ENCODE assay signal across 9 mouse cellular contexts in the genomic region with DNA sequence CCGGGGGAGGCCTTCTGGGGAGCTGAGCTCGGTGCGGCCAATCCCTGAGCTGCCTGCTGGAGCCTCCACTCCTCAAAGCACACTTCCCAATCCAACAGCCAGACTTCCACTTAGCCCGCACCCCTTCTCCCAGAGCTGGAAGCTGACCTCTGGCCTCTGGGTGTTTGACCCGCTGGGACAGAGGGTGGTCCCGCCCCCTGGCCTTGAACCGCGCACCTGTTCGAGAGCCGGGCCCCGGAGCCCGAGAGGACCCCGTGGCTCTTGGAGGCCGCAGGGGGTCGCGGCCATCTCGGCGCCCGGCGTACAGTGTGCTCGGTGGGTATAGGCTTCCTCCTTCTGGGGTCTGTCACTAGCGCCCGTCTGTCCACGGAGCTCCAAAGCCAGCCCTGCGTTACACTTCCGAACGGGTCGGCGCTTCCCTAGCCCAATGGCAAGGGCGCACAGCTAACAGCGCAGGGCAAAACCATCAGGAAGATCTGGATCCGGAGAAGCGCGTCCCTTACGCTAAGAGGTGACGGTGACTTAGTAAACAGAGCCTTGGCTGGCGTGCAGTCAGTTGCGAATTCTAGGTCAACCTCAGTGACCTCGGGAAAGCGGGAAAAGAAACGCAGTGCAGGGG. TPM values are rescaled to one million over a fixed set of nuclear protein-coding genes. Genes with fewer than 3 reads are reported as not detected.
DNase-seq lines count a peak whose midpoint lies in the region; ATAC-seq and TF ChIP-seq lines count a peak whose summit lies in the region.
"Had no signal": no experiment of that assay in that cellular context is flagged by ENCODE, and none has a peak within 500 bp of the region (broad histone marks: within the 10 kb centered on the region; RNA-seq: fewer than 3 reads in every experiment).

No protein-coding gene starts in this region.

- H3K4me1 ChIP-seq in forebrain, embryonic 12.5 days: peaks cover 17% of the 10 kb centered on the region
- peaks cover 10% of the 10 kb centered on the region for H3K4me1 ChIP-seq in intestine, embryonic 15.5 days (replicated peaks)
- H3K4me1 ChIP-seq in olfactory bulb, adult 2 months (ENCODE audit: control insufficient read depth, insufficient read depth, low read length): peaks cover 6% of the 10 kb centered on the region; the same call in 1 of the 2 replicates

- no peak for TF ChIP-seq CTCF in olfactory bulb, adult 2 months (IDR thresholded peaks at IDR 0.05; ENCODE audit: insufficient read depth, low read depth, low read length)

- no peaks in the 10 kb centered on the region for H3K9me3 ChIP-seq in forebrain, embryonic 12.5 days
- H3K9me3 ChIP-seq in intestine, embryonic 15.5 days: no peaks in the 10 kb centered on the region

- no peak overlapping the region for H3K27ac ChIP-seq in forebrain, embryonic 12.5 days
- H3K27ac ChIP-seq in intestine, embryonic 15.5 days: no peak overlapping the region
- no peak overlapping the region for H3K27ac ChIP-seq in olfactory bulb, adult 2 months (ENCODE audit: insufficient read depth, low read depth, low read length)

- peak overlapping the region; percentile 29 for H3K4me3 ChIP-seq in forebrain, embryonic 12.5 days (replicated peaks)
- H3K4me3 ChIP-seq in intestine, embryonic 15.5 days (replicated peaks): 0 out of 2 replicates have a peak overlapping the region, but pooled peaks have one; percentile 7
- 0 out of 2 replicates have a peak overlapping the region, but pooled peaks have one; percentile 0 for H3K4me3 ChIP-seq in olfactory bulb, adult 2 months (ENCODE audit: insufficient read depth, low read depth, low read length)

- no peaks in the 10 kb centered on the region for H3K36me3 ChIP-seq in forebrain, embryonic 12.5 days (replicated peaks)
- H3K36me3 ChIP-seq in intestine, embryonic 15.5 days: no peaks in the 10 kb centered on the region

- intact Hi-C loops in left cerebral cortex, postnatal 4 days (cut with DNase I): loop anchor here (10.0 kb wide), 2 partner anchors 335 to 485 kb away; no protein-coding TSS in a partner anchor

- peaks cover 81% of the 10 kb centered on the region for H3K27me3 ChIP-seq in forebrain, embryonic 12.5 days
- H3K27me3 ChIP-seq in intestine, embryonic 15.5 days (replicated peaks): peaks cover 73% of the 10 kb centered on the region

- no peak for TF ChIP-seq POLR2A in olfactory bulb, adult 2 months (IDR thresholded peaks at IDR 0.05; ENCODE audit: insufficient read depth, low read depth, low read length)

- ATAC-seq in forebrain, embryonic 12.5 days (ENCODE audit: low FRiP score): peak; percentile 34
- peak; percentile 39; the same call in 1 of the 2 replicates for ATAC-seq in intestine, embryonic 15.5 days

- DNase-seq in left cerebral cortex, postnatal 4 days: peak; percentile 15
- no peak for DNase-seq in left cerebral cortex, adult 18-20 months (ENCODE audit: low spot score in 2 of 2)
- no peak for DNase-seq in cerebellum, adult 11 months
- no peak for DNase-seq in urinary bladder, postnatal 14 days (ENCODE audit: low spot score)
- no peak for DNase-seq in adipocyte (ENCODE audit: low spot score)
- DNase-seq: gastrocnemius, postnatal 36 days had no signal

- H3K4me2 ChIP-seq in forebrain, embryonic 12.5 days: peak overlapping the region; percentile 44
- peak overlapping the region; percentile 31; the same call in 1 of the 2 replicates for H3K4me2 ChIP-seq in intestine, embryonic 15.5 days (replicated peaks)

- H3K9ac ChIP-seq in forebrain, embryonic 12.5 days: no peak overlapping the region
- H3K9ac ChIP-seq in intestine, embryonic 15.5 days: no peak overlapping the region

- under 1% methylated on average over 41 of the region's 41 CpGs for WGBS in forebrain, embryonic 12.5 days
- WGBS in intestine, embryonic 15.5 days: 3% methylated on average over 41 of the region's 41 CpGs
- WGBS in olfactory bulb, adult 2 months: 4% methylated on average over 41 of the region's 41 CpGs

RNA-seq across cellular contexts. Expression of a gene that starts 8.6 kb away (rescaled TPM):
- 1 to 10 TPM; 6.7 to 7.2 TPM for total RNA-seq in left cerebral cortex, postnatal 4 days (2021)
- 1 to 10 TPM; 2.7 to 3.0 TPM for total RNA-seq in left cerebral cortex, adult 18-20 months (2021)
- polyA plus RNA-seq in forebrain, embryonic 12.5 days (2016; fragmentation: Nextera tagmentation; extraction: Ambion mirVana): 2.5 and 3.6 TPM in 2 replicates
- 0.36 and 0.38 TPM in 2 replicates for polyA plus RNA-seq in intestine, embryonic 15.5 days (2015; fragmentation: Nextera tagmentation; extraction: Ambion mirVana)
- polyA plus RNA-seq in olfactory bulb, adult 2 months (2012; ENCODE audit: insufficient read depth, insufficient read length, low replicate concordance, missing spikeins): not detected in 2 replicates
